Mouse (Mus musculus) 3134 (cell line): ENCODE measurements at regions not wholly inside any gene's neighbourhood (a gene's known extent, or its start where the extent isn't known, plus 50 kb on each side); places are given as distances from the start of the nearest gene placed in this dataset.

Source experiments
- DNase-seq: peaks from one replicate; pipeline ENCODE4 v3.0.0-alpha.2; 2011; ENCODE audit warnings: low spot score; ENCODE audit not compliant: insufficient read length; ENCODE audit errors: extremely low read depth

GRCm38 (mm10) chr13:55893154-55894018 lies 57.4 kb upstream of the Pitx1 start:
- no peak for DNase-seq

DNA sequence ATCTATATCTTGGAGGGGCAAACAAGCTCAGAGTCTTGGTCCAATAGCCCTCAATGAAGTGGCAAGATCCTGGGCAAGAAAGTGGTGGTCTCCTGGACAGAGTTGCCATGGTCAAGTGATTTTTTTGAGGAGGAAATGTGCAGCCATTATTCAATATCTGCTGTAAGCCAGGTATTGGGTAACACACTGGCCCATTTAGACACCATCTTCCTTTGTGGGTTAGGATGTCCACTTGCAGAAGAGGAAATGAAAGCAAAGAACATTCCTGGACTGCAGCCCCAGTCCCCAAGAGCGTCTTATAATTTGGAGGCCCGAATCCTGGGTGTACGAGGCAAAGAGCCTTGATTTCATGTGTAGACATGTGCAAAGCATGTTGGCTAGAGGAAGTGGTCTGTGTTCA lies 56.3 kb upstream of the Pitx1 start:
- no peak for DNase-seq

- no peak for DNase-seq
Observed at GRCm38 (mm10) chr13:55887099-55887736, 51.2 kb upstream of the Pitx1 start.
